Mouse (Mus musculus): Measurements from ENCODE around the gene Arhgap6.
"Not testable (repeated sequence)": the region's sequence is repeated elsewhere in the genome, so short reads cannot be mapped to it uniquely, and the experiment has no call there.

Gene Arhgap6

GRCm38 (mm10) chrX:169302271-169303045 lies 507.6 kb downstream of the Arhgap6 start:
- in situ Hi-C loops (cut with MboI; ENCODE audit: low sequenced_read_pairs) = no loop called here

- in situ Hi-C loops (cut with MboI; ENCODE audit: low sequenced_read_pairs) = no loop called here
These were observed 509.0 kb downstream of the Arhgap6 start for GRCm38 (mm10) chrX:169303945-169304344.

- in situ Hi-C loops (cut with MboI; ENCODE audit: low sequenced_read_pairs) = no loop called here
These were observed 513.7 kb downstream of the Arhgap6 start for GRCm38 (mm10) chrX:169308559-169308958.

GRCm38 (mm10) chrX:169319066-169319760 lies 524.3 kb downstream of the Arhgap6 start:
- in situ Hi-C loops (cut with MboI; ENCODE audit: low sequenced_read_pairs) = no loop called here

- in situ Hi-C loops (cut with MboI; ENCODE audit: low sequenced_read_pairs) = no loop called here
These were observed 525.2 kb downstream of the Arhgap6 start, which contains the start of gene Hccs for GRCm38 (mm10) chrX:169319945-169320667. Gene Hccs, minus strand, starts transcription at chrX:169320372.

DNA sequence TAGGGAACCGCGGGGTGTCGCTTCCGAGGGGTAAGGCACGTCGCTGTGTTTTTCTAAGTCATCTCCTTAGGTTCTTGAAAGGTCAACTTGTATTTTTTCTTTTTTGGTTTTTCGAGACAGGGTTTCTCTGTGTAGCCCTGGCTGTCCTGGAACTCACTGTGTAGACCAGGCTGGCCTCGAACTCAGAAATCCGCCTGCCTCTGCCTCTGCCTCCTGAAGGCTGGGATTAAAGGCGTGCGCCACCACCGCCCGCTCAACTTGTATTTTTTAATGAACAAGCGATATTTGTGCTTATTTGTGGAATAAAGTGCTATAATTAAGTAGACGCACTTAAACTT lies 525.7 kb downstream of the Arhgap6 start:
- in situ Hi-C loops (cut with MboI; ENCODE audit: low sequenced_read_pairs) = not testable (repeated sequence)

- in situ Hi-C loops (cut with MboI; ENCODE audit: low sequenced_read_pairs) = no loop called here
These were observed 531.2 kb downstream of the Arhgap6 start for GRCm38 (mm10) chrX:169325929-169326595.

DNA sequence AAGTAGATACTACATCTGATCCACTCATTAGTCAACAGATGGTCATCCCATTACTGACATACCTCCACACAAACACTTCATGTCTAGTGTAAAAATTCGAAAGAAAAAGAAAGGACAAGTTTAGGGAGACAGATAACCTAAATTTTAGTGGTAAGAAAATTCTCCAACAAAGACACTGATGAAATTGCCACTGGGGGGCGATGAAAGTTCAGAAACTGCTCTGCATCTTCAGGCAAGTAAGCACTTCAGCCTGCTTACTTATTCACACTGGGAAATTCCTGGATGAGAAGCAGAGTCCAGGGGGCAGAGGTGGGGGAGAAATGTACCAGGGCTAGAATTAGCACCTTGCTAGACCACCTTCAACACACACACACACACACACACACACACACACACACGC lies 537.4 kb downstream of the Arhgap6 start:
- in situ Hi-C loops (cut with MboI; ENCODE audit: low sequenced_read_pairs) = no loop called here

GRCm38 (mm10) chrX:169337559-169337958 lies 542.7 kb downstream of the Arhgap6 start:
- in situ Hi-C loops (cut with MboI; ENCODE audit: low sequenced_read_pairs) = no loop called here

DNA sequence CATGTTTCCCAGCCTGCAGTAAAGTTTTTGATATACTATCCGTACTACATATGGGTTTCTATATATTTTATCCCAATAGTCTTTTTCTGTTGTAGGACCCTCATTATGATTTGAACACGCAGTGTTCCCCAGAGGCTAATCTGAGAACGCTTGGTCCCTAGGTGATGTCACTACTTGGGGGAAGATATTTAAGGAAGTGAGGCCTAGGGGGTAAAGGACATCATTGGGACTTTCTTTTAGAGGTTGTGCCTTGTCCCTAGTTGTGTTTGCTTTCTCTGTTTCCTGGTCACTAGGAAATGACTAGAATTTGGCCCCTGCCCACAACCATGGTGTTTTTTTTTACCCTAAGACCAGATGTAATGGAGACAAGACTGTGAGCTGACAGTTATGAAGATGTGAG lies 543.3 kb downstream of the Arhgap6 start:
- in situ Hi-C loops (cut with MboI; ENCODE audit: low sequenced_read_pairs) = no loop called here
